Mouse (Mus musculus) cortical plate, adult 2 months (tissue): ENCODE results near the gene Vps33b.

Source experiments
- CTCF ChIP-seq: fragments of 200-500 bp; IDR thresholded peaks from 2 replicates; pipeline ENCODE4 v1.5.1; 2011; ENCODE audit warnings: mild to moderate bottlenecking, control low read depth, low read length; ENCODE audit not compliant: insufficient read depth; ENCODE audit errors: extremely low read depth
- POLR2A ChIP-seq: fragments of 200-500 bp; IDR thresholded peaks from 2 replicates; pipeline ENCODE4 v1.6.1; 2011; ENCODE audit warnings: mild to moderate bottlenecking, low read length, control low read depth; ENCODE audit not compliant: insufficient read depth; ENCODE audit errors: extremely low read depth

DNA sequence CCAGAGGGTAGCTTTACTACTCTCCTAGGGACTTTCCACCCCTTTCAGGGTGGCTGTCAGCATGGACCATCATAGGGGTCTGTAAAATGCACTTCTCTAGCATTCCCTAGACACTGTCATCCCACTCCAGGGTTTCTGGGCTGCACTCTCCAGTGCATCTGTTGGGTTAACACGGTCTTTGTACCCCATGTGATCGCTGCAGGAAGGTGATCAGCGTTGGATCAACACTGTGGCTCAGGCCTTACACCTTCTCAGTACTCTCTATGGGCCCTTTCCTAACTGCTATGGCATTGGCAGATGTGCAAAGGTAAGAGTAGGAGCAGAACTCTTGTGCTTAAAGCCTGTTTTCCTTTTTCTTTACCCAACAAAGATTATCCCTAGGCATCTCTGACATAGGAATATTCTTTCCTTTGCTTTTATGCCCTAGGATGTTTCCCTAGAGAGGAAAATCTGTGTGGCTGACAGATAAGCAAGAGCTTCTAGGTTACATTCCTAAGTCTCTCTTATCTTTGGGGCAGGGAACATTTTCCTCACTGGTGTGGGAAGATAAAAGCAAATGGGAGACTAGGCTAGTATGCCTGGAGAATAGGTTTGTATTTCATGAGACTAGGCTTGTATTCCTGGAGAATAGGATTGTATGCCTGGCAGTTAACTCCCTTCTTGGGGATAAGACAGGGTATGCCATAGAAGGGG is 13.9 kb downstream of the Vps33b start:
- TF ChIP-seq CTCF (no peak), POLR2A (no peak)
